Mouse (Mus musculus): ENCODE results near the gene Bahcc1. TPM values are rescaled to one million over a fixed set of nuclear protein-coding genes. Genes with fewer than 3 reads are reported as not detected.

Gene Bahcc1
- total RNA-seq, 2 experiments from 2014 or later = 21.9 to 26.0 TPM

- DNase-seq (ENCODE audit: low spot score in 2 of 2) = no peak
Observed at GRCm38 (mm10) chr11:120312069-120312468, 79.3 kb downstream of the Bahcc1 start.

GRCm38 (mm10) chr11:120313906-120314685 lies 81.3 kb downstream of the Bahcc1 start:
- no peak for DNase-seq (ENCODE audit: low spot score in 2 of 2)

- no peak for DNase-seq (ENCODE audit: low spot score in 2 of 2)
Observed at GRCm38 (mm10) chr11:120314721-120315415, 82.1 kb downstream of the Bahcc1 start.

GRCm38 (mm10) chr11:120315416-120315761 lies 82.6 kb downstream of the Bahcc1 start:
- no peak for DNase-seq (ENCODE audit: low spot score in 2 of 2)

- peak; percentile 87 to 90 for DNase-seq (ENCODE audit: low spot score in 2 of 2)
Observed at GRCm38 (mm10) chr11:120315832-120316689, 83.3 kb downstream of the Bahcc1 start.

GRCm38 (mm10) chr11:120316690-120317254 lies 84.0 kb downstream of the Bahcc1 start:
- DNase-seq (ENCODE audit: low spot score in 2 of 2) = no peak

- no peak for DNase-seq (ENCODE audit: low spot score in 2 of 2)
Observed at GRCm38 (mm10) chr11:120317456-120317855, 84.7 kb downstream of the Bahcc1 start.

- DNase-seq (ENCODE audit: low spot score in 2 of 2) = no peak
Observed at GRCm38 (mm10) chr11:120319310-120319709, 86.6 kb downstream of the Bahcc1 start.

- no peak for DNase-seq (ENCODE audit: low spot score in 2 of 2)
Observed at GRCm38 (mm10) chr11:120320156-120320555, 87.4 kb downstream of the Bahcc1 start.

GRCm38 (mm10) chr11:120335431-120336021 lies 102.8 kb downstream of the Bahcc1 start:
- DNase-seq (ENCODE audit: low spot score in 2 of 2) = no peak

GRCm38 (mm10) chr11:120337447-120337846 lies 104.7 kb downstream of the Bahcc1 start:
- no peak for DNase-seq (ENCODE audit: low spot score in 2 of 2)

GRCm38 (mm10) chr11:120338786-120339185 lies 106.0 kb downstream of the Bahcc1 start:
- DNase-seq (ENCODE audit: low spot score in 2 of 2) = no peak

- no peak for DNase-seq (ENCODE audit: low spot score in 2 of 2)
Observed at GRCm38 (mm10) chr11:120339978-120340513, 107.3 kb downstream of the Bahcc1 start.

- DNase-seq (ENCODE audit: low spot score in 2 of 2) = no peak
Observed at GRCm38 (mm10) chr11:120341661-120342060, 108.9 kb downstream of the Bahcc1 start.

Small RNAs within 50 kb of the gene (microRNA-seq; reads per million reads assigned to microRNA genes)
- gene Gm47297 = 0 reads per million in 2 experiments

Other genes starting within 250 kb of the Bahcc1 start
- 100 to 1,000 TPM; 136 to 148 TPM for gene Aatk, start 185.8 kb upstream of the Bahcc1 start, total RNA-seq (2021)
- 10 to 100 TPM; 44.3 to 53.4 TPM for gene Cep131, start 146.1 kb upstream of the Bahcc1 start, total RNA-seq (2021)
- 10 to 100 TPM; 19.3 to 19.7 TPM for gene Tepsin, start 134.2 kb upstream of the Bahcc1 start, total RNA-seq (2021)
- gene Ndufaf8, start 134.0 kb upstream of the Bahcc1 start, total RNA-seq (2021) = 10 to 100 TPM; 36.4 to 37.3 TPM
- gene Slc38a10, start 81.6 kb upstream of the Bahcc1 start, total RNA-seq (2021) = 100 to 1,000 TPM; 107 to 123 TPM
- 1,000 to 10,000 TPM; 2,523 to 2,576 TPM for gene Actg1, start 115.6 kb downstream of the Bahcc1 start, total RNA-seq (2021)
- gene Fscn2, start 128.6 kb downstream of the Bahcc1 start, total RNA-seq (2021) = not detected
- gene Faap100, start 145.8 kb downstream of the Bahcc1 start, total RNA-seq (2021) = 10 to 100 TPM; 58.8 to 62.0 TPM
- gene Nploc4, start 204.8 kb downstream of the Bahcc1 start, total RNA-seq (2021) = 10 to 100 TPM; 71.2 to 71.4 TPM
- gene Tspan10, start 209.7 kb downstream of the Bahcc1 start, total RNA-seq (2021) = 10 to 100 TPM in 1 of 2 experiments, not detected in 1; 12.5 TPM
- gene Pde6g, start 220.6 kb downstream of the Bahcc1 start, total RNA-seq (2021) = under 1 TPM; 0.20 to 0.41 TPM
- 10 to 100 TPM; 10.4 to 10.5 TPM for gene Oxld1, start 225.1 kb downstream of the Bahcc1 start, total RNA-seq (2021)
- 10 to 100 TPM; 26.5 to 27.8 TPM for gene Ccdc137, start 225.2 kb downstream of the Bahcc1 start, total RNA-seq (2021)
- 10 to 100 TPM; 57.9 to 61.5 TPM for gene Arl16, start 234.7 kb downstream of the Bahcc1 start, total RNA-seq (2021)